Mouse (Mus musculus) bone marrow, adult 2 months (tissue): ENCODE results near the gene Prune1. TPM values are rescaled to one million over a fixed set of nuclear protein-coding genes. Genes with fewer than 3 reads are reported as not detected.

Experiments
- H3K27ac ChIP-seq: fragments of 200-500 bp; 2 replicates; pipeline ENCODE4 v1.5.1; 2012; ENCODE audit warnings: low read depth, mild to moderate bottlenecking, control low read depth, inconsistent platforms, low read length; ENCODE audit not compliant: control insufficient read depth, poor library complexity, insufficient read depth
- H3K4me1 ChIP-seq: fragments of 200-500 bp; 2 replicates; pipeline ENCODE4 v1.6.1; 2011; ENCODE audit warnings: low read length; ENCODE audit not compliant: control insufficient read depth, insufficient read depth
- H3K4me3 ChIP-seq: fragments of 200-500 bp; replicated peaks from 2 replicates; pipeline ENCODE3; 2011; ENCODE audit warnings: mild to moderate bottlenecking, low read depth, low read length, control low read depth; ENCODE audit not compliant: control insufficient read depth
- CTCF ChIP-seq: fragments of 200-500 bp; IDR thresholded peaks from 2 replicates; pipeline ENCODE4 v1.5.1; 2011; ENCODE audit warnings: low read length, control low read depth; ENCODE audit not compliant: control insufficient read depth, insufficient read depth
- POLR2A ChIP-seq: fragments of 200-500 bp; IDR thresholded peaks from 2 replicates; pipeline ENCODE4 v1.6.1; 2011; ENCODE audit warnings: low read depth, mild to moderate bottlenecking, control low read depth, low read length, borderline replicate concordance; ENCODE audit not compliant: control insufficient read depth
- WGBS: fragments of 180-500 bp; shearing (Covaris S2); methylation state at CpG from one replicate; pipeline ENCODE4 v1.1.7; 2018; 5-methylcytosine and 5-hydroxymethylcytosine counted together
- polyA plus RNA-seq: library from polyadenylated mRNA; stranded (reverse); fragments of >200 nt; gene quantifications from 2 replicates; pipeline ENCODE4 v1.2.4, GENCODE M21; 2011; ENCODE audit warnings: low replicate concordance; ENCODE audit not compliant: missing spikeins, insufficient read depth, insufficient read length

Prune1 gene
- polyA plus RNA-seq, 1 experiment, result 12.4 TPM

GRCm38 (mm10) chr3:95295321-95296102, 13.6 kb upstream of the Prune1 start:
- TF ChIP-seq CTCF, result no peak
- no peak for TF ChIP-seq POLR2A

GRCm38 (mm10) chr3:95294718-95295117, 12.8 kb upstream of the Prune1 start:
- H3K4me1 ChIP-seq, result peaks cover 7% of the 10 kb centered on the region; the same call in 1 of the 2 replicates
- peak overlapping the region; percentile 67 for H3K27ac ChIP-seq
- 59% methylated on average over 5 of the region's 5 CpGs for WGBS
- TF ChIP-seq POLR2A, result no peak
- TF ChIP-seq CTCF, result no peak
- H3K4me3 ChIP-seq, result no peak overlapping the region

More at GRCm38 (mm10) chr3:95295321-95296102, 13.6 kb upstream of the Prune1 start:
- Histone ChIP-seq H3K4me3 (no peak overlapping the region), H3K4me1 (peaks cover 7% of the 10 kb centered on the region; the same call in 1 of the 2 replicates), H3K27ac (no peak overlapping the region; the same call in 1 of the 2 replicates)
- 76% methylated on average over 11 of the region's 11 CpGs for WGBS

- TF ChIP-seq POLR2A (no peak), CTCF (no peak)
- 36% methylated on average over 7 of the region's 7 CpGs for WGBS
- H3K4me3 ChIP-seq, result no peak overlapping the region
- H3K4me1 ChIP-seq, result peaks cover 7% of the 10 kb centered on the region; the same call in 1 of the 2 replicates
- H3K27ac ChIP-seq, result peak overlapping the region; percentile 67
Observed at GRCm38 (mm10) chr3:95294316-95294715, 12.4 kb upstream of the Prune1 start.

- no peak overlapping the region for H3K4me3 ChIP-seq
- H3K4me1 ChIP-seq, result peaks cover 7% of the 10 kb centered on the region; the same call in 1 of the 2 replicates
- 4% methylated on average over 11 of the region's 11 CpGs for WGBS
- H3K27ac ChIP-seq, result peak overlapping the region; percentile 79
- TF ChIP-seq CTCF (no peak), POLR2A (peak; percentile 46; the same call in 1 of the 2 replicates)
Observed at GRCm38 (mm10) chr3:95293537-95293936, 11.7 kb upstream of the Prune1 start.

GRCm38 (mm10) chr3:95292899-95293298, 11.0 kb upstream of the Prune1 start:
- H3K27ac ChIP-seq, result peak overlapping the region; percentile 79
- peaks cover 7% of the 10 kb centered on the region; the same call in 1 of the 2 replicates for H3K4me1 ChIP-seq
- 71% methylated on average over 2 of the region's 2 CpGs for WGBS
- H3K4me3 ChIP-seq, result no peak overlapping the region
- TF ChIP-seq POLR2A (no peak), CTCF (no peak)

GRCm38 (mm10) chr3:95291041-95291440, 9.2 kb upstream of the Prune1 start:
- Histone ChIP-seq H3K4me3 (no peak overlapping the region), H3K27ac (no peak overlapping the region), H3K4me1 (peaks cover 7% of the 10 kb centered on the region; the same call in 1 of the 2 replicates)
- TF ChIP-seq POLR2A (no peak), CTCF (no peak)
- 67% methylated on average over 4 of the region's 4 CpGs for WGBS

- 94% methylated on average over 6 of the region's 6 CpGs for WGBS
- H3K4me1 ChIP-seq, result peaks cover 7% of the 10 kb centered on the region; the same call in 1 of the 2 replicates
- TF ChIP-seq CTCF (no peak), POLR2A (no peak)
- H3K27ac ChIP-seq, result no peak overlapping the region
- no peak overlapping the region for H3K4me3 ChIP-seq
Observed at GRCm38 (mm10) chr3:95290156-95290555, 8.3 kb upstream of the Prune1 start.

- TF ChIP-seq POLR2A, result no peak
- TF ChIP-seq CTCF, result no peak
- Histone ChIP-seq H3K4me1 (peaks cover 5% of the 10 kb centered on the region; the same call in 1 of the 2 replicates), H3K4me3 (no peak overlapping the region), H3K27ac (no peak overlapping the region)
- 88% methylated on average over 4 of the region's 4 CpGs for WGBS
Observed at GRCm38 (mm10) chr3:95289419-95289818, 7.5 kb upstream of the Prune1 start.
